Mouse (Mus musculus): ENCODE measurements around the gene Cdpf1. TPM values are rescaled to one million over a fixed set of nuclear protein-coding genes. Genes with fewer than 3 reads are reported as not detected.

Gene Cdpf1
- 10 to 100 TPM; 20.7 to 25.4 TPM for total RNA-seq (2021)
- long read RNA-seq, experiment 1, transcript Cdpf1-205 (4 exons, 566 nt) = minor isoform, 5 of 17 reads
- long read RNA-seq, experiment 1, transcript Cdpf1-201 (5 exons, 997 nt) = major isoform, 8 of 17 reads
- long read RNA-seq, experiment 1, partial matches to known transcripts = 0 of 17 reads
- long read RNA-seq, experiment 1, other reads (novel, unspliced or antisense) = 4 of 17 reads
- long read RNA-seq, experiment 2, partial matches to known transcripts = 0 of 7 reads
- long read RNA-seq, experiment 2, other reads (novel, unspliced or antisense) = 0 of 7 reads

- DNase-seq = peak; percentile 99
These were observed at the start of gene Cdpf1 for GRCm38 (mm10) chr15:85811535-85812277. TSS of gene Cdpf1 (minus strand) at chr15:85811697.

GRCm38 (mm10) chr15:85859490-85860031 is 48.1 kb upstream of the Cdpf1 start, which contains the start of gene Gtse1:
TSS of gene Gtse1 (plus strand) at chr15:85859745.
- peak; percentile 94 for DNase-seq

DNA sequence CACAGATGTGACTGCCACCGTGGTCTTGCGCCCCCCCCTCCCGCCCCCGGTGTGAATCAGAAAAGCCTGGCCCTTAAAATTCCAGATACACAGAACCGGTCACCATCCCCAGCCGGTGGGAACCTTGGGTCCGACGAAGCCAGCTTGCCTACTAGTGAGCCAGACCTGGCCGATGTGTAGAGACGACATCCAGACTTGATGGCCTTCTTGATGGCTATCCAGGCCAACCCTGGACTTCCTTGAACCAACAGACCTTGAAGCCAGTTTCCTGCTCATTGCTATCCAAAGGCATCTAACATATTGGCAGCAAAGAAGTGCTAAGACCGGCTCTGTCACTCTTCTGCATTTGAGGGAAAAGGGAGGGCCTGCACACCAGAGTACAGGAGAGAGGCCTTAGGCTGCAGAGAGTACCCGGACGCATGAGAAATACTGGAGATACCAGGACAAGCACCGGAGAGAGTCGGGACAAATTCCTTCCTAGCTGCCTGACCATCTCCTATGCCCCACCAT is 47.5 kb upstream of the Cdpf1 start:
- peak; percentile 36 for DNase-seq

GRCm38 (mm10) chr15:85851656-85852392 is 40.3 kb upstream of the Cdpf1 start:
- DNase-seq = no peak

DNA sequence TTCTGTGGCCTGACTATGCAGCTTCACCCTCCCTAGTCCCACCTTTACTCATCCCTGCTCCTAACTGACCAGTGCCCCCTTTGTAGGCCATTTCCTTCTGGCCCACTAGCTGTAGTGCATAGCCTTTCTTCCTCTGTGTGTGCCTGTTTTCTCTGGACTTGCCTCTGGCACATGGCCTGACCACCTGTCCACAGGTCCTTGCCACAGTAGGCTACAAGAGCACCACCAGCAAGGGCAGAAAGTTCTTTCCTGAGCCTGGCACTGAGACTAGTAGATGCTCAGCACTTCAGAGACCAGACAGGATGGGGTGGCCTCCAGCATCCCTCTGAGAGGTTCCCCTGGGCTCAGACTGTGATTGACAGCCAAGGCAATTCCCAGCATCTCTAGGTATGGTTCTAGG is 33.6 kb upstream of the Cdpf1 start:
- no peak for DNase-seq

DNA sequence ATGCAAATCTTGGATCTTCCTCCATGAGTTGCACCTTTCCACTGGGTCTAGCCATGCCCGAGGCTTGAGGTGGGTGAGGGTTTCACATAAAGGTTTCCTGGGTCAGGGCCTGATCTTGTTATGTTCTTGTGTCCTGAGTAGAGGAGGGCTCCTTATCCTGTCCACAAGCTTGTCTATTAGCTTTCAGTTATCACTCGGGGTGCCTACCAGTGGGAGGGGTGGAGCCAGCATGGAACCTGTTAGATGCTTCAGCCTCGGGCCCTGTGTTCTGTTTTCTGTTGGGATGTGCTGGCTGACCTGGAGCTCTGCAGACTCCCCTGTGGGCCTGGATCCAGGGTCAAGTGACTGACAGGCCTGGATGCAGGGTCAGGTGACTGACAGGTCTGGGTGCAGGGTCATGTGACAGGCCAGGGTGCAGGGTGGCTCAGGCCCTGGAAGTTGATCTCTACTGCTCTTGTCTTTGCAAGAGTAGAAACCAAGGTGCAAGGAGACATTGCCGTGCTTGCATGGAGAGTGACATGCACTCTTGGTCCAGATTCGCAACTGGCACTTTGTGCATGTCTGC is 30.4 kb upstream of the Cdpf1 start:
- no peak for DNase-seq

DNA sequence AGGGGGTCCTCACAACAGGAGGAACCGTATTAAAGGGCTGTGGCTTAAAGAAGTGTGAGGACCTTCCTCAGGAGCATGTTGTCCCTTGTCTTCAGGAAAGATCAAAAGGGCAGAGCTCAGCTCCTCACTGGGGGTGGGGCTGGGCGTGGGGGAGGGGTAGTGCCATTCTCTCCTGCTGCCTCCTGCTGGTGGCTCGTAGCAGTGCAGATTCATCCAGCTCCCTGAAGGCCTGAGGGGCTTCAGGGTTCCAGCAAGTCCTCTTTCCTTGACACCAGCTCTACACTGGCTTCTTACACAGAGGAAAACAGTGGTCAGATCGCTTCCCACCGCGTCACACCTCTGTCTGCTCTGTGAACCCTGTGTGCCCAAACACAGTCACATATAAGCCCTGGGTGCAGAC is 29.5 kb upstream of the Cdpf1 start:
- DNase-seq = peak; percentile 55

GRCm38 (mm10) chr15:85836887-85837286 is 25.4 kb upstream of the Cdpf1 start:
- no peak for DNase-seq

- DNase-seq = no peak
These were observed 23.8 kb upstream of the Cdpf1 start for GRCm38 (mm10) chr15:85835335-85835734.

- DNase-seq = no peak
These were observed 21.1 kb upstream of the Cdpf1 start for GRCm38 (mm10) chr15:85832599-85832998.

- peak; percentile 89 for DNase-seq
These were observed 20.6 kb upstream of the Cdpf1 start, which contains the start of gene Ttc38 for GRCm38 (mm10) chr15:85831954-85832590. TSS of gene Ttc38 (plus strand) at chr15:85832306.

DNA sequence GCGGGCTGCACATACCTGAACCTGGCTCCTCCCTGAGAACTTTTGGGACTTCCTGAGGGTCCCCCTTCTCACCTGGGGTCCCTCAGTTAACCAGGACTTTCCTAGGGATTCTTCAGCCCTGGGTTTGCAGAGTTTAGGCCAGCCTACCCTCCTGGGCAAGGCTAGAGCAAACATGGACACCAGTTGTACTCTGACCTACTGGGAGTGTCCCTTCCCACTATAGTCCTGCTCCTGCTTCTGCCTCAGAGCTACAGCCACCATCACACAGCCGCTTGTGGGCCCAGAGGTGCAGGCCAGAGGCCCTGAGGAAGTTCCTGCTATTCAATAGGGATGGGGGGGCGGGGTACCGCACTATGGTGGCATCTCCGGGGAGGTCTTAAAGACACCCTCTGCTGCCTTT is 18.0 kb upstream of the Cdpf1 start:
- no peak for DNase-seq

DNA sequence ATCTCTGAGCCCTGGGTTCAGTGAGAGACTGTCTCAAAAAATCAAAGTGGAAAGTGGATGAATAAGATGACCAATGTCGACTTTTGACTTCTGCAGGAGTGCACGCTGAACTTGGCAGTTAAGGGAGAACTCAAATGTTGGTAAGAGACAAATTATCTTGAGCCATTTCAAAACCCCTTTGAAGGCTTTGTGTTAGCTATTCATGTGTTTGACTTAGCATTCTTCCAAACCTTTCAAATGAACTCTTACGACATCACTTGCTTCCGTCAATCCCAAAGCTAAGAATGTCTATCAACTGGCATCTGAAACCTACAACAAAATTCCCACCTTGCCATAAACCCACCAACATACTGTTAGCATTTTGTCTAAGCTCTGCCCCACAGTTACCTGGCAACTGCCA is 16.6 kb upstream of the Cdpf1 start:
- DNase-seq = no peak

GRCm38 (mm10) chr15:85826676-85827075 is 15.2 kb upstream of the Cdpf1 start:
- no peak for DNase-seq

- no peak for DNase-seq
These were observed 10.5 kb upstream of the Cdpf1 start for GRCm38 (mm10) chr15:85822011-85822359.

DNA sequence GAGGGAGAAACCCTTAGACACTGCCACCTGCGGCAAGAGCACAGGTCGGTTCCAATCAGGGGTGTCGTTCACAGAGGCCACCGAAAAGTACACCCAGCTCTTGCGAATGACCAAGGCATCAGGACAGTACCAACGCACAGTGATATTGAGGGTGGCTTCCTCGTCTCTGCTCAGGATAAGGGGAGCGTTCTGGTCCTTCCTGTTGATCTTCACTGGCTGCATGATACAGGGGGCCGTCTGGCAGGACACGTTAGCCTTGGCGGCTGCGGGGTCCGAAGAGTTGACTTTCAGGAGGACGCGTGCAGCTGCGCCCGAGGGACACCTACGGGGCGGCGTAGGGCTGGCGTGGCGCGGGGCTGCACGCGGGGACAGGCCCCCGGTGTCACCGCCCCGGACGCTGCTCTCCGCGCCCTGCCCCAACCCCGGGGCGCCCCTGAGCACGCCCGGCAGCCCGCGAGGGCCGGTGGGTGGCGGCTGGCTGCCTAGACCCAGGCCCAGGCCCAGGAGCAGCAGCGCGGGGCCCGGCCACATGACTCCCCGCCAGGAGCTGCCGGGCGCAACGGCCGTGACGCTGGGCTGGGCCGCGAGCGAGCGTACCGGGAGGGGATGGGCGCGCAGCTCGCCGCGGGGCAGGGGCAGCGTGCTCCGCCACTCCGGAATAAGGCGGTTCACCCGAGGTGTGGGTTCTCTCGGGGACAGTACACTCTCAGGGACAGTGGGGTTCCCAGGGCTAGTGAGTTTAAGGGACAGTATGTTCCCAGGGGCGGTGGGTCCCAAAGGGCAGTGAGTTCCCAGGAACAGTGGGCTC is 9.9 kb upstream of the Cdpf1 start, which contains the start of gene Pkdrej:
TSS of gene Pkdrej (minus strand) at position 532 of the 808 bp plus-strand sequence.
- DNase-seq = peak; percentile 74

- no peak for DNase-seq
These were observed 1.9 kb upstream of the Cdpf1 start for GRCm38 (mm10) chr15:85813428-85813827.

DNA sequence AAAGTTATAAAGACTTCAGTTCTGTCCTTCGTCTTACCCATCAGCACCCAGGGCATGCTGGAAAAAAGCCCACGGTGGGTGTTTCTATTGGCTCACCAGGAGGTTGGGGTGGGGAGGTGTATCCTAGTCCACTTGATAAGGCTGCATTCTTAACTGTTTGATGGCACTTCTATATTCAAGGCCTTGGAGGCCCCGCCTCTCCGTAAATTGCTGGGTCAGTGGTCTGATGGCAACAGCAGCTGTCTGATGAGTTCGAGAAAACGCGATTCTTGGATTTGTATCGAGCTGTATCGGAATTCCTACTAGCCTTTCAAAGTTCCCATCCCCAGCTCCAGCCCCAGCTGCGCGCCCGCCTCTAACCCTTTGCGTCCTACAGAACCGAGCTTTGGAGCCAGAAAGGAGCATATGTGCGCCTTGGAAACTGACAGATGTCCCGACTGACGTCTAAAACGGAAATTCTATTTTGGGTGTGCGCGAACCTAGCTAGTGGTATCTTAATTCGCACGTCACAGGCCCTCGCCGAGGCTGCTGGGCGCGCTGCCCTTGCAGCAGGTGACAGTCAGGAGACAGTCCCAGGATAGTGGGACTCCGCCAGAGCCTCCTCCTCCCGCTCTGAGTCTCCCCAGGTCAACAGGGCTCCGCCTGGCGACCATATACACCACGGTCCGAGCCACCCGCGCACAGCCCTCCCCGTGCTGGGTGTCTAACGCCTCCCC is 533 bp downstream of the Cdpf1 start:
- peak; percentile 65 for DNase-seq

GRCm38 (mm10) chr15:85810462-85810805 is 1.1 kb downstream of the Cdpf1 start:
- DNase-seq = no peak

DNA sequence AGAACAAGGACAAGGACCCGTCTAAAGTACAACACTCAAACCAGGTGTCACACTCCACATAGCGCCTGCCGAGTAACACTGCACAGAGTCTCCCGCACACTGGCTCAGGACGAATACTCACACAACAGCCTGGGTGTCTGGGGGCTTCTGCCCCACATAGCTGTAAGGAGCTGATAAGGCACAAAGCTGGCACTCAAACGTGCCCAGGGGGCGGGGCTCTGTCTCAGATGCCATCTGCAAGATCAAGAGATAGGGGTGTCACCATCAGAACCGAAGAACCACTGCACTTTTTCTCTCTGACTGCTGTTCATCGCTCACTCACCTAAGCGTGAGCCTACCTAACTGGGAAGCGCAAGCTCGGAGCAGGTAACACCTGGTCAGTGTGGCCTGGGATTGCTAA is 2.4 kb downstream of the Cdpf1 start:
- DNase-seq = no peak

Measured in adrenal gland, postnatal 10 days (tissue).